8 mouse cellular contexts compared by ENCODE assay signal in genomic region chr6:88190310-88191023, GRCm38 (mm10). TPM values are rescaled to one million over a fixed set of nuclear protein-coding genes. Genes with fewer than 3 reads are reported as not detected.
A peak's percentile ranks its signal among the peaks of the same experiment; 100 is the strongest.
DNase-seq lines count a peak whose midpoint lies in the region; ATAC-seq and TF ChIP-seq lines count a peak whose summit lies in the region.

No protein-coding gene starts in this region.

- peak overlapping the region; percentile 77 for H3K4me2 ChIP-seq in hindbrain, embryonic 13.5 days
- no peak overlapping the region; the same call in 1 of the 2 replicates for H3K4me2 ChIP-seq in lung, postnatal 0 days (replicated peaks; ENCODE audit: low read depth, low read length)

- ATAC-seq in hindbrain, embryonic 13.5 days (ENCODE audit: low FRiP score): peak; percentile 11; the same call in 1 of the 2 replicates
- no peak for ATAC-seq in lung, postnatal 0 days

- no peak for TF ChIP-seq POLR2A in ES-Bruce4 (IDR thresholded peaks at IDR 0.05; ENCODE audit: insufficient read depth, low read length)
- no peak for TF ChIP-seq POLR2A in brain, embryonic 14.5 days (IDR thresholded peaks at IDR 0.05; ENCODE audit: borderline replicate concordance, extremely low read depth, insufficient read depth, insufficient read length, poor library complexity, severe bottlenecking)

- H3K27me3 ChIP-seq in ES-Bruce4 (ENCODE audit: control insufficient read depth, insufficient read depth, low read length, poor library complexity, severe bottlenecking): peaks cover 21% of the 10 kb centered on the region
- peaks cover 97% of the 10 kb centered on the region for H3K27me3 ChIP-seq in hindbrain, embryonic 13.5 days
- peaks cover 53% of the 10 kb centered on the region for H3K27me3 ChIP-seq in lung, postnatal 0 days (replicated peaks; ENCODE audit: insufficient read depth, low read length)

- H3K9ac ChIP-seq in ES-Bruce4 (ENCODE audit: low read depth, poor library complexity, severe bottlenecking): peak overlapping the region; percentile 10; the same call in 1 of the 2 replicates
- H3K9ac ChIP-seq in hindbrain, embryonic 13.5 days: no peak overlapping the region
- H3K9ac ChIP-seq in lung, postnatal 0 days (replicated peaks; ENCODE audit: low read depth): no peak overlapping the region

- TF ChIP-seq EP300 in ES-Bruce4 (IDR thresholded peaks at IDR 0.05; ENCODE audit: insufficient read depth, low read depth, low read length): no peak
- no peak for TF ChIP-seq EP300 in lung, postnatal 0 days (IDR thresholded peaks at IDR 0.05)

- no peak for TF ChIP-seq CTCF in ES-Bruce4 (IDR thresholded peaks at IDR 0.05; ENCODE audit: low read depth, low read length)
- no peak for TF ChIP-seq CTCF in brain, embryonic 14.5 days (IDR thresholded peaks at IDR 0.05; ENCODE audit: borderline replicate concordance, extremely low read depth, insufficient read depth, insufficient read length)
- no peak for TF ChIP-seq CTCF in lung, postnatal 0 days (IDR thresholded peaks at IDR 0.05)

- H3K4me3 ChIP-seq in ES-Bruce4 (ENCODE audit: low read depth, low read length): peak overlapping the region; percentile 36
- peak overlapping the region; percentile 47 for H3K4me3 ChIP-seq in hindbrain, embryonic 13.5 days
- peak overlapping the region; percentile 38; the same call in 1 of the 2 replicates for H3K4me3 ChIP-seq in lung, postnatal 0 days (ENCODE audit: low read depth, low read length)

- DNase-seq in brain, embryonic 14.5 days (ENCODE audit: low read depth): peak; percentile 53
- DNase-seq in lung, postnatal 0 days (ENCODE audit: low spot score): no peak
- no peak for DNase-seq in spleen, postnatal 36 days (ENCODE audit: low spot score in 2 of 2)
- DNase-seq in thymus, postnatal 0 days (ENCODE audit: low spot score): no peak
- no peak for DNase-seq in adipocyte (ENCODE audit: low spot score)
- no peak for DNase-seq in gastrocnemius, postnatal 36 days

- intact Hi-C loops in gastrocnemius, postnatal 36 days (cut with DNase I): no loop called here

- no peaks in the 10 kb centered on the region for H3K36me3 ChIP-seq in ES-Bruce4 (ENCODE audit: control insufficient read depth, insufficient read depth, low read length, poor library complexity, severe bottlenecking)
- H3K36me3 ChIP-seq in hindbrain, embryonic 13.5 days: no peaks in the 10 kb centered on the region
- no peaks in the 10 kb centered on the region for H3K36me3 ChIP-seq in lung, postnatal 0 days (ENCODE audit: insufficient read depth, low read length)

- no peaks in the 10 kb centered on the region for H3K9me3 ChIP-seq in ES-Bruce4 (replicated peaks; ENCODE audit: control insufficient read depth, insufficient read depth, low read length, poor library complexity, severe bottlenecking)
- H3K9me3 ChIP-seq in hindbrain, embryonic 13.5 days: no peaks in the 10 kb centered on the region
- H3K9me3 ChIP-seq in lung, postnatal 0 days (ENCODE audit: low read length): no peaks in the 10 kb centered on the region

- H3K27ac ChIP-seq in ES-Bruce4 (ENCODE audit: insufficient read depth, low read length): no peak overlapping the region
- peak overlapping the region; percentile 76 for H3K27ac ChIP-seq in hindbrain, embryonic 13.5 days
- H3K27ac ChIP-seq in lung, postnatal 0 days (ENCODE audit: low read length): no peak overlapping the region

- peaks cover 1% of the 10 kb centered on the region for H3K4me1 ChIP-seq in ES-Bruce4 (ENCODE audit: control insufficient read depth, insufficient read depth, low read length)
- peaks cover 33% of the 10 kb centered on the region for H3K4me1 ChIP-seq in hindbrain, embryonic 13.5 days (replicated peaks)
- peaks cover 4% of the 10 kb centered on the region; the same call in 1 of the 2 replicates for H3K4me1 ChIP-seq in lung, postnatal 0 days (ENCODE audit: insufficient read depth, low read depth, low read length)

- WGBS in hindbrain, embryonic 13.5 days: 1% methylated on average over 49 of the region's 49 CpGs
- WGBS in lung, postnatal 0 days: 10% methylated on average over 49 of the region's 49 CpGs

RNA-seq across cellular contexts. Expression of gene Gata2, which starts 3.2 kb away (rescaled TPM):
- polyA plus RNA-seq in ES-Bruce4 (2011; ENCODE audit: insufficient read depth, insufficient read length, low read depth, missing spikeins): 6.0 and 8.3 TPM in 2 replicates
- polyA plus RNA-seq in brain, embryonic 14.5 days (2012; rRNA removed): 11.4 and 15.6 TPM in 2 replicates
- 20.6 and 27.0 TPM in 2 replicates for polyA plus RNA-seq in hindbrain, embryonic 13.5 days (2015; fragmentation: Nextera tagmentation; extraction: Ambion mirVana)
- polyA plus RNA-seq in lung, postnatal 0 days (2015; fragmentation: Nextera tagmentation; extraction: Ambion mirVana): 86.2 and 104 TPM in 2 replicates
- polyA plus RNA-seq in thymus, postnatal 0 days (2015; fragmentation: Nextera tagmentation; extraction: Ambion mirVana): 1.6 and 1.8 TPM in 2 replicates
- total RNA-seq in gastrocnemius, postnatal 36 days (2021): 1 to 10 TPM; 4.2 to 4.3 TPM

RNA-seq across cellular contexts. Expression of gene Dnajb8, which starts 31.6 kb away (rescaled TPM):
- polyA plus RNA-seq in ES-Bruce4 (2011; ENCODE audit: insufficient read depth, insufficient read length, low read depth, missing spikeins): not detected in 2 replicates
- polyA plus RNA-seq in brain, embryonic 14.5 days (2012; rRNA removed): not detected in 2 replicates
- polyA plus RNA-seq in hindbrain, embryonic 13.5 days (2015; fragmentation: Nextera tagmentation; extraction: Ambion mirVana): not detected in 2 replicates
- not detected in 2 replicates for polyA plus RNA-seq in lung, postnatal 0 days (2015; fragmentation: Nextera tagmentation; extraction: Ambion mirVana)
- polyA plus RNA-seq in thymus, postnatal 0 days (2015; fragmentation: Nextera tagmentation; extraction: Ambion mirVana): not detected in 2 replicates
- total RNA-seq in gastrocnemius, postnatal 36 days (2021): not detected
